Mouse (Mus musculus): ENCODE results near the gene Spo11. TPM values are rescaled to one million over a fixed set of nuclear protein-coding genes. Genes with fewer than 3 reads are reported as not detected.

Spo11 gene
- polyA plus RNA-seq (2012; ENCODE audit: insufficient read depth, insufficient read length, missing spikeins) = not detected in 2 replicates

DNA sequence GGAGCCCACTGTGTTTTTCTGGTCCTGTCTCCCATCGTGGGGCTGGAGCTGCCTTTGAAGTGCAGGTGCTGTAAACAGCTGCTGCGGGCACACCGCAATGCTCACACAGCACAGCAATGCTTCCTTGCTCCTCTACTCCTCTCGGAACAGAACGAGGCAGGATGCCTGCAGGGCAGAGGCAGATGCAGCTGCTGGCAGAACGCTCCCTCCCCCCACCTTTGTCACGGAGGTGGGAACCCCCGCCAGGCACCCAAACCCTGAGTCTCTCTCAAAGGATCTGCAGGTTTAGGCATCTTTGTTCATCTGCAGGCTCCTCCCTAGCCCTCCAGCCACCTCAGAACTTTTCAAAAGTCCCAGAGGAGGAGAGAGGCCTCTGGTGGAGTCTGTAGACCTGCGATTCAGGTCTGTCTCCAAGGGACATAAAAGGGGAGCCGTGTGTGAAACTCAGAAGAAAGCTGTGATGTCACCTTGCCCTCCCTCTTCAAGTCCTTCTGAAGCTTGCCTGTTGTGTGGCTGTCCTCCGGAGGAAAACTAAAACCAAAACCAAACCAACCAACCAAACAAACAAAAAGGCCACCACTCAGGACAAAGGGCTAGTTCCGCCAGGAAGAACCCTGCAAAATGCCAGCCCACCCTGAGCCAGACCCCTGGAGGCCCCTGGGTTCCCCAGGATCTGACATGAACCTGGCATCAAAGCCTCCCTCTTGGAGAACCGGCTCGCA lies at the start of gene Spo11:
TSS of gene Spo11 (plus strand) at position 292 of the 722 bp plus-strand sequence.
- Histone ChIP-seq H3K27ac (ENCODE audit: insufficient read depth, low read depth, low read length) (no peak within 1 kb of the TSS), H3K4me3 (ENCODE audit: insufficient read depth, low read length) (no peak within 1 kb of the TSS), H3K4me1 (ENCODE audit: control insufficient read depth, insufficient read depth, low read length) (peaks cover 6% of the 10 kb centered on the region)
- TF ChIP-seq POLR2A (IDR thresholded peaks at IDR 0.05; ENCODE audit: borderline replicate concordance, low read depth, low read length) (no peak), CTCF (IDR thresholded peaks at IDR 0.05; ENCODE audit: low read depth, low read length) (no peak)

DNA sequence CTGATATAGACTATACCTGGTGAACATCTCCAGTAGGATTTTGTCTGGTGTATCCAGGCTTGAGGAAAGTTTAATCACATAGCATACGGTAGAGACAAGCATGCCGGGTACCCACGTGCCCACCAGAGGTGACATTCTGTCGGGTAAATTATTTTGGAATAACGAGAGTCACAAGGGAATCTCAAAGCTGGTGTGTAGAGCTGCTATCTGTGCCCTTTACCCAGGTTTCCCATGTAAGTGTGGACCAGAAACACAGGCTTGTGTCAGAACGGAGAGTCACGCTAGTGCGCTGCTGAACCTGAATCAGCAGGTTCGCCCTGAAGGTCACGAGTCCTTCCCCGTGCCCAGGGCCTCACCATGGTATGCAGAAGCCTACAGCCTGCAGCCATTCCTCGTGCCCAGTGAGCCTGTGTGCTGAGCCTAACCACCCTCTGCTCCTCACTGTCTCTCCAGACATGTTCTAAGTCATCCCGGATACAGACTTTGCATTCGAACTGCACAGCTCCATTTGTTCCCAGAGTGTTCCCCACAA lies 47.5 kb upstream of the Spo11 start:
- Histone ChIP-seq H3K27ac (ENCODE audit: insufficient read depth, low read depth, low read length) (no peak overlapping the region), H3K4me3 (ENCODE audit: insufficient read depth, low read length) (no peak overlapping the region), H3K4me1 (ENCODE audit: control insufficient read depth, insufficient read depth, low read length) (no peaks in the 10 kb centered on the region)
- TF ChIP-seq POLR2A (IDR thresholded peaks at IDR 0.05; ENCODE audit: borderline replicate concordance, low read depth, low read length) (no peak), CTCF (IDR thresholded peaks at IDR 0.05; ENCODE audit: low read depth, low read length) (no peak)

DNA sequence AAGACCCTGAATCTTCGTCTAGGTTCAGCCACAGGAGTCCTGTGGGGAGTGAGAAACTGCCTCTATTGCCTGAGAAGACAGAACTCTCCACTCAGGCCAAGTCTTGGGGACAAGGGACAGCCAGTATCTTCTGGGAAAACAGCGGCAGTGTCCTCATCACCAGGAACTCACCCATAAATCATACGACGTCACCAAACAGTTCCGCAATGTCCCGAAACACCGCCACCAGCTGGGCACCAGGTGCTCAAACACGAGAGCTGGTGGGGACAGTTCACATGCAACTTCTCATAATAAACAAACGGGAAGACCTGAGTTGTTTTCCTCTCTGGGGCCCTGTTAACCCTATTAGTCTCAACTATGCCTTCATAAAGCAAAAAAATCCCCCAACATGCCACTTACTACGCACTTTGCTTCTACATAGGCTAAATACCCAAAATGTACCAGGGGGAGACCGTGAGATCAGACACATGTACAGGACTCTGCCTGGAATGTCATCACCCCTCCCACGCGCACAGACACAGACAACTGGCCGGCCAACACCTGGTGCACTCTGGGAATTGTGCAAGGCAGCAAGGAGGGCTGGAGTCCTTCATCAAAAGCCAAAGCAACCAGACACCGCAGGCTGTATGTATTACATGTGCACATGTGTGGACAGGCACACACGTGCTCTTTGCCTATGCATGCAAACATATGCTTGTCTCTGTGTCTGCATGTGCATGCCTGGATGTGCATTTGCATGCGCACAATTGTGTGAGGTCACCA lies 46.2 kb upstream of the Spo11 start:
- Histone ChIP-seq H3K4me1 (ENCODE audit: control insufficient read depth, insufficient read depth, low read length) (no peaks in the 10 kb centered on the region), H3K4me3 (ENCODE audit: insufficient read depth, low read length) (no peak overlapping the region), H3K27ac (ENCODE audit: insufficient read depth, low read depth, low read length) (no peak overlapping the region)
- no peak for TF ChIP-seq CTCF (IDR thresholded peaks at IDR 0.05; ENCODE audit: low read depth, low read length)
- no peak for TF ChIP-seq POLR2A (IDR thresholded peaks at IDR 0.05; ENCODE audit: borderline replicate concordance, low read depth, low read length)

DNA sequence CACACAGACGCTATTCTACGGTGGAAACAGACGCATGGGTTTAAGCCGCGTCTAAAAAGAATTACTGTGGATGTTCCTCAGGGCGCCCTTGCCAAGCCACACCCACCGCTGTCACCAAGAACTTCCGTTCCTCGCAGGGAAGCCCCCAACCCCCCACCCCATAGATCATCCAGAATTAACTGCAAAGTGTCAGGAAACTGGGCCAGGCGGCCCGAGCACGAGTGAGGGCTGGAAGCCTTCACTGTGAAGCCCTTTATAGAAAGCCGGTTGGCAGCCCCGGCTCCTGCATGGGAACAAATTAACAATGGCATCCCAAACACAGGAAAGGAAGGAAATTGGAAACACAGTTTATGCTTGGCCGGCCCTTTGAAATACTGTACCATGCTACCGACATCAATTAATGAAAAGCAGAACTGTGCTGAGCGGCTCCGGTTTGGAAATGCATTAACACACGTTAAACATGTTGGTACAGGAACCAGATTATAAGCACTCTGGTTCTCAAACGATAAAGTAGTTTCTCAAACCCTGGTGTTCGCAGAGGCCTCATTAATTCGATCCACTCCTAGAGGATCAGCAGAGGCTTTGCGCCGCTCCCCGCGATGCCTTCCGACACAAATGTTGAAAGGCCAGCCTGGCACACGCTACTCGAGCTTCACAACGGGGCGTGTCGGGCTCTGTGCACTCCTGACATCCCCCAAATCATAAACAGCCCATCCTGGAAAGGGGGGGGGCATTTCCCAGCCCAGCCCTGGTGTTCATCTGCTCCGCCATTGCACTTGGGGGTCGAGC lies 43.7 kb upstream of the Spo11 start:
- no peak overlapping the region for H3K27ac ChIP-seq (ENCODE audit: insufficient read depth, low read depth, low read length)
- H3K4me3 ChIP-seq (ENCODE audit: insufficient read depth, low read length) = no peak overlapping the region
- no peaks in the 10 kb centered on the region for H3K4me1 ChIP-seq (ENCODE audit: control insufficient read depth, insufficient read depth, low read length)
- TF ChIP-seq CTCF (IDR thresholded peaks at IDR 0.05; ENCODE audit: low read depth, low read length) (no peak), POLR2A (IDR thresholded peaks at IDR 0.05; ENCODE audit: borderline replicate concordance, low read depth, low read length) (no peak)

DNA sequence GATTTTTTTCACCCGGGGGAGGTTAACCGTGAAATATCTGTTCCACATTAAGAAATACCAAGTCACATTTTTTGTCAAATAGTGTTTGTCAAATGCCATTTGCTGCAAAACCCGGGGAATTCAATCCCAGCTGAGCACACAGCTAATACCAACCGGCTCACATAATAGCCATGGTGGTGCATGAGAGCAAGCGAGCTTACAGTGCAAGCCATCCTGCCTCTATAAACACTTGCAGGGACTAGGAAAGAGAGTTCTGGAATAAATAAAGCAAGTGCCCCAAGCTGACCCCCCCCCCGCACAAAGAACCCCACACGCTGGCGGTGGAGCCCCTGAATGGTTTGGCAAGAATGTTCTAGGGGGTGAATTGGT lies 43.1 kb upstream of the Spo11 start:
- Histone ChIP-seq H3K4me1 (ENCODE audit: control insufficient read depth, insufficient read depth, low read length) (no peaks in the 10 kb centered on the region), H3K27ac (ENCODE audit: insufficient read depth, low read depth, low read length) (no peak overlapping the region), H3K4me3 (ENCODE audit: insufficient read depth, low read length) (no peak overlapping the region)
- TF ChIP-seq CTCF (IDR thresholded peaks at IDR 0.05; ENCODE audit: low read depth, low read length) = no peak
- no peak for TF ChIP-seq POLR2A (IDR thresholded peaks at IDR 0.05; ENCODE audit: borderline replicate concordance, low read depth, low read length)

DNA sequence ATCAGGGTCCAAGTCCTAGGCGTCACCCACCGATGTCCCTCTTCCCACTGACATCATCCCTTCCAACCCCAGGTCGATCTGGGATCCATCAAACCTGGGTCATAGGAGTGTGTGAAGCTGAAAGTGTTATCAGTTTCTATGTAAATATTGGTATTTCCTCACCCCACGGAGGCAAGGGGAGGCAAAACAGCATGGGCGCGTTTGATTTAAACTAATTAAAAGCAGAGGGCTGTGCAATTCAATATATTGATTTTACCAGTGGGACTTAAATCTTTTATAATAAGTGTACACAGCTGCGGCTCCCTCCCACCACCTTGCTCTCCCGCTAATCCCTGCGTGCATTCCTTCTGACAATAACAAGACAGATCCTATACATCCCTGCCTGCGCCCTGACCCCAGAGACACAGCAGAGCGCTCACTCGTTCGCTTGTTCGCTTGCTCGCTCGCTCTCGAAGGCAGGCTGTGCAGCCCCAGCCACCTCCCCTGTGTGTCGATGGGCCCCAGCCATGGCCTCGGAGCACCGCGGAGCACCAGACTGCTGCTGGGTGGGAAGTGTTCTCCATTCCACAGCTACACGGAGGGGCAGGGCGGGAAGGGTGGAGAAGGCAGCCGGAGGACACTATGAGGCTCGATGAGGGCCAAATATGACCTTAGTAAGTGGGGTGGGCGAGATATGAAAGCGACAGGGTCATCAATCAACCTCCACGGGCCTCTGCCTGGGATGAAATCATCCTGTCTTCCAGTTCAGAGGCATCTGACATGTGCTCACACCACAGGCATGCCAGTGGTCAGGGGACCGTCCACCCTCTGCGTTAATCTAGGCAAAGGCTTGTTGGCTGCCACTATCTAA lies 42.4 kb upstream of the Spo11 start:
- TF ChIP-seq POLR2A (IDR thresholded peaks at IDR 0.05; ENCODE audit: borderline replicate concordance, low read depth, low read length) (no peak), CTCF (IDR thresholded peaks at IDR 0.05; ENCODE audit: low read depth, low read length) (no peak)
- Histone ChIP-seq H3K27ac (ENCODE audit: insufficient read depth, low read depth, low read length) (no peak overlapping the region), H3K4me3 (ENCODE audit: insufficient read depth, low read length) (no peak overlapping the region), H3K4me1 (ENCODE audit: control insufficient read depth, insufficient read depth, low read length) (no peaks in the 10 kb centered on the region)

DNA sequence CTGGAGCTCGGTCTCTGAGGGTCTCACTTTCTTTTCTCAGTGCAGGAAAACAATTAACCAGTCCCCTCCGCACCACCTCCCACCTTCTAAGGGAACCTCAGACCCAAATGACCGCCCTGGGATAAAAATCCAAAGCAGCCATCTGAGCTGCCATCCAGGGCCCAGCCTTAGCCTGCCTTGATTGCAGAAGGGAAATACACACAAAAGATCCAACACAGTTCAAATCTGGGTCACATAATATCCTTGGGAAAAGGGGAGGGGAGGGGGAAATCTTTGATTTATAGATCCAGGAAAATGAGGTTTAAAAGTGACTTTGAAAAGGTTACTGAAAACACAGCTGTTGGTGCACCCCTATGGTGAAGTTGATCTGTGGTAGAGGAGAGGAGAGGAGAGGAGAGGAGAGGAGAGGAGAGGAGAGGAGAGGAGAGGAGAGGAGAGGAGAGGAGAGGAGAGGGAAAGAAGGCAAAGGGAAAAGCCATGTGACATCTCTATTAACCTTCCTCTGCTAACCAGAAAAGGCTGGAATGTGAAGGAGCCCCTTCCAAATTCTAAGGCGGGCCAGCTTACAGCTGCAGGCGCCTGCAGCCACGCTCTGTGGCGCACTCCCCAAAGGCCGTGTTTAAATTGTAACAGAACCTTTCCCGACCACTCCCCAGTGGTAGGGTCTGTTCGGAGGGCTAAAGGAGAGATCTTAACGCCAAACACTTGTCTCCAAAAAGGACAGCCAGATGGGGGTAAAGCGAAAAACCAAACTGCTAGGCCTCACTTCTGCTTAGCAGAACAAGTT lies 41.5 kb upstream of the Spo11 start:
- H3K27ac ChIP-seq (ENCODE audit: insufficient read depth, low read depth, low read length) = no peak overlapping the region
- H3K4me3 ChIP-seq (ENCODE audit: insufficient read depth, low read length) = no peak overlapping the region
- no peaks in the 10 kb centered on the region for H3K4me1 ChIP-seq (ENCODE audit: control insufficient read depth, insufficient read depth, low read length)
- TF ChIP-seq CTCF (IDR thresholded peaks at IDR 0.05; ENCODE audit: low read depth, low read length) = no peak
- no peak for TF ChIP-seq POLR2A (IDR thresholded peaks at IDR 0.05; ENCODE audit: borderline replicate concordance, low read depth, low read length)

DNA sequence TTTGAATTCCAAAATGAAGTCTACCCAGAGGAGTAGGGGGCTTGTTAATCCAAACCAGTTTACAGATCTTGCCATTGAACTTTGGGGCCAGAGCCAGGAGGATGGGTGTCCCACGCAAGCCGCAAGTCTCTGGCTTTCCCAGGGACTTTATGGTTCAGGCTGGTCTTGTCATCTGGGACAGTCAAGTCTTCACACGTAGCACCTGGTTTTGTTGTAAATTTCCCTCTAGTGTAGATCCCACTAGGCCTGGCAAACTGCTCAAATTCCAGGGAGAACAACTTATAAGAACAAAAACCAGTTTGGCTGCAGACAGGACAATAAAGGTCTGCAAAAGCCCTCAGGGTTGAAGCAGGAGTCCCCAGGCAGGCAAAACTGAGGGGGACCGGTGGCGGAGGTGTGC lies 40.7 kb upstream of the Spo11 start:
- H3K4me1 ChIP-seq (ENCODE audit: control insufficient read depth, insufficient read depth, low read length) = no peaks in the 10 kb centered on the region
- no peak overlapping the region for H3K27ac ChIP-seq (ENCODE audit: insufficient read depth, low read depth, low read length)
- H3K4me3 ChIP-seq (ENCODE audit: insufficient read depth, low read length) = no peak overlapping the region
- TF ChIP-seq POLR2A (IDR thresholded peaks at IDR 0.05; ENCODE audit: borderline replicate concordance, low read depth, low read length) = no peak
- TF ChIP-seq CTCF (IDR thresholded peaks at IDR 0.05; ENCODE audit: low read depth, low read length) = no peak
